Mouse (Mus musculus): ENCODE data around the gene A530016L24Rik. TPM values are rescaled to one million over a fixed set of nuclear protein-coding genes. Genes with fewer than 3 reads are reported as not detected.
A peak's percentile ranks its signal among the peaks of the same experiment; 100 is the strongest.

The A530016L24Rik gene
- polyA plus RNA-seq, 1 experiment from 2014 or later: 1.2 TPM

- Histone ChIP-seq H3K4me3 (ENCODE audit: low read depth, low read length) (no peak overlapping the region), H3K36me3 (ENCODE audit: control insufficient read depth, insufficient read depth, low read length) (no peaks in the 10 kb centered on the region), H3K9ac (ENCODE audit: low read depth, low read length) (peak overlapping the region; percentile 25; the same call in 1 of the 2 replicates), H3K27me3 (replicated peaks; ENCODE audit: control insufficient read depth, insufficient read depth, low read length) (no peaks in the 10 kb centered on the region; the same call in 1 of the 2 replicates), H3K9me3 (ENCODE audit: control insufficient read depth, low read length) (no peaks in the 10 kb centered on the region), H3K27ac (replicated peaks; ENCODE audit: low read depth, low read length) (no peak overlapping the region), H3K4me1 (ENCODE audit: control insufficient read depth, insufficient read depth, low read length) (no peaks in the 10 kb centered on the region), H3K4me2 (ENCODE audit: low read depth, low read length) (no peak overlapping the region)
- WGBS: 19% methylated on average over 12 of the region's 12 CpGs
- DNase-seq (ENCODE audit: low spot score) (no peak), ATAC-seq (ENCODE audit: low read depth) (no peak)
Measured at GRCm38 (mm10) chr12:112544946-112545701, 55.9 kb downstream of the A530016L24Rik start.

DNA sequence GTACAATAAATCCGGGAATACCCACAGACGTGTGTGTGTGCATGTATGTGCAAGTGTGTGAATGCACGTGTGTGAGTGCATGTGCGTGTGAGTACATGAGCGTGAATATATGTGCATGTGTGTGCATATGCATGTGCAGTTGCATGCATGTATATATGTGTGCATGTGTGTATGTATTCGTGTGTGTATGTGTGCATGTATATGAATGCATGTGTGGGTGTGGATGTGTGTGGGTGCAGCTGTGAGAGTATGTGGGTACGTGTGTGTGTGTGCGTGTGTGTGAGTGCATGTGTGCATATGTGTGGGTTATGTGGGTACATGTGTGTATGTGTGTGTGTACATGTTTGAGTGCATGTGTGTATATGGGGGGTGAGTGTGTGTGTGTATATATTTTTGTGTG is 56.9 kb downstream of the A530016L24Rik start:
- H3K27ac ChIP-seq (replicated peaks; ENCODE audit: low read depth, low read length): no peak overlapping the region
- no peak overlapping the region for H3K4me3 ChIP-seq (ENCODE audit: low read depth, low read length)
- WGBS: 90% methylated on average over 8 of the region's 8 CpGs
- H3K36me3 ChIP-seq (ENCODE audit: control insufficient read depth, insufficient read depth, low read length): no peaks in the 10 kb centered on the region
- H3K4me2 ChIP-seq (ENCODE audit: low read depth, low read length): no peak overlapping the region
- no peak for ATAC-seq (ENCODE audit: low read depth)
- 0 out of 2 replicates have a peak, but pooled peaks cover under 1% of the 10 kb centered on the region for H3K4me1 ChIP-seq (ENCODE audit: control insufficient read depth, insufficient read depth, low read length)
- DNase-seq (ENCODE audit: low spot score): no peak
- H3K9me3 ChIP-seq (ENCODE audit: control insufficient read depth, low read length): no peaks in the 10 kb centered on the region
- H3K27me3 ChIP-seq (replicated peaks; ENCODE audit: control insufficient read depth, insufficient read depth, low read length): no peaks in the 10 kb centered on the region; the same call in 1 of the 2 replicates
- no peak overlapping the region for H3K9ac ChIP-seq (ENCODE audit: low read depth, low read length)

- Histone ChIP-seq H3K9me3 (ENCODE audit: control insufficient read depth, low read length) (no peaks in the 10 kb centered on the region), H3K27ac (replicated peaks; ENCODE audit: low read depth, low read length) (no peak overlapping the region), H3K4me3 (ENCODE audit: low read depth, low read length) (no peak overlapping the region), H3K27me3 (replicated peaks; ENCODE audit: control insufficient read depth, insufficient read depth, low read length) (no peaks in the 10 kb centered on the region), H3K4me2 (ENCODE audit: low read depth, low read length) (no peak overlapping the region), H3K4me1 (ENCODE audit: control insufficient read depth, insufficient read depth, low read length) (0 out of 2 replicates have a peak, but pooled peaks cover 3% of the 10 kb centered on the region), H3K9ac (ENCODE audit: low read depth, low read length) (no peak overlapping the region), H3K36me3 (ENCODE audit: control insufficient read depth, insufficient read depth, low read length) (no peaks in the 10 kb centered on the region)
- ATAC-seq (ENCODE audit: low read depth) (no peak), DNase-seq (ENCODE audit: low spot score) (no peak)
- WGBS: 93% methylated on average over 1 of the region's 1 CpGs
Measured at GRCm38 (mm10) chr12:112549287-112549686, 60.0 kb downstream of the A530016L24Rik start.

Other genes starting within 250 kb of the A530016L24Rik start
- 2.4 and 2.9 TPM in 2 replicates for gene Tmem179, start 27.3 kb downstream of the A530016L24Rik start, polyA plus RNA-seq (2014; fragmentation: Nextera tagmentation; extraction: Ambion mirVana)
- 6.4 and 8.1 TPM in 2 replicates for gene Inf2, start 99.3 kb downstream of the A530016L24Rik start, polyA plus RNA-seq (2014; fragmentation: Nextera tagmentation; extraction: Ambion mirVana)
- 23.2 and 26.5 TPM in 2 replicates for gene Adssl1, start 130.6 kb downstream of the A530016L24Rik start, polyA plus RNA-seq (2014; fragmentation: Nextera tagmentation; extraction: Ambion mirVana)
- gene Siva1, start 155.2 kb downstream of the A530016L24Rik start, polyA plus RNA-seq (2014; fragmentation: Nextera tagmentation; extraction: Ambion mirVana): 211 and 239 TPM in 2 replicates
- gene Akt1, start 185.4 kb downstream of the A530016L24Rik start, polyA plus RNA-seq (2014; fragmentation: Nextera tagmentation; extraction: Ambion mirVana): 76.4 and 84.0 TPM in 2 replicates
- gene Zbtb42, start 189.4 kb downstream of the A530016L24Rik start, polyA plus RNA-seq (2014; fragmentation: Nextera tagmentation; extraction: Ambion mirVana): 3.7 and 3.8 TPM in 2 replicates
- 13.3 and 14.4 TPM in 2 replicates for gene Cep170b, start 231.0 kb downstream of the A530016L24Rik start, polyA plus RNA-seq (2014; fragmentation: Nextera tagmentation; extraction: Ambion mirVana)